Mouse (Mus musculus) liver, adult 2 months (tissue): ENCODE results near the gene Lyz1. TPM values are rescaled to one million over a fixed set of nuclear protein-coding genes. Genes with fewer than 3 reads are reported as not detected.
"Not testable (repeated sequence)": the region's sequence is repeated elsewhere in the genome, so short reads cannot be mapped to it uniquely, and the experiment has no call there.

Experiments used
- DNase-seq: peaks from one replicate; pipeline ENCODE4 v3.0.0-alpha.2; 2011; ENCODE audit warnings: low read depth, low spot score; ENCODE audit errors: extremely low read depth
- H3K27ac ChIP-seq: fragments of 200-500 bp; replicated peaks from 2 replicates; pipeline ENCODE4 v1.5.1; 2012; ENCODE audit warnings: low read depth, mild to moderate bottlenecking, control low read depth, inconsistent platforms, low read length; ENCODE audit not compliant: insufficient read depth
- H3K27me3 ChIP-seq: fragments of 200-500 bp; 2 replicates; pipeline ENCODE4 v1.6.1; 2012; ENCODE audit warnings: mild to moderate bottlenecking, moderate library complexity, low read length, inconsistent platforms; ENCODE audit not compliant: control insufficient read depth, insufficient read depth
- H3K36me3 ChIP-seq: fragments of 200-500 bp; 2 replicates; pipeline ENCODE4 v1.6.1; 2012; ENCODE audit warnings: low read length, inconsistent platforms; ENCODE audit not compliant: control insufficient read depth, insufficient read depth
- H3K4me1 ChIP-seq: fragments of 200-500 bp; 2 replicates; pipeline ENCODE4 v1.6.1; 2011; ENCODE audit warnings: low read length; ENCODE audit not compliant: control insufficient read depth, insufficient read depth
- H3K4me3 ChIP-seq: fragments of 200-500 bp; 2 replicates; pipeline ENCODE4 v1.5.1; 2011; ENCODE audit warnings: low read depth, mild to moderate bottlenecking, control low read depth, low read length, moderate library complexity; ENCODE audit not compliant: insufficient read depth
- H3K79me2 ChIP-seq: fragments of 200-500 bp; 2 replicates; pipeline ENCODE4 v1.6.1; 2012; ENCODE audit warnings: inconsistent platforms, mild to moderate bottlenecking, low read length, moderate library complexity; ENCODE audit not compliant: control insufficient read depth, insufficient read depth
- H3K9ac ChIP-seq: fragments of 200-500 bp; 2 replicates; pipeline ENCODE4 v1.6.1; 2012; ENCODE audit warnings: low read depth, mild to moderate bottlenecking, control low read depth, inconsistent platforms, low read length
- CTCF ChIP-seq: fragments of 200-500 bp; IDR thresholded peaks from 2 replicates; pipeline ENCODE4 v1.5.1; 2011; ENCODE audit warnings: low read depth, low read length, control low read depth
- POLR2A ChIP-seq: fragments of 200-500 bp; IDR thresholded peaks from 2 replicates; pipeline ENCODE4 v1.6.1; 2011; ENCODE audit warnings: low read length, control low read depth; ENCODE audit not compliant: insufficient read depth; ENCODE audit errors: extremely low read depth
- WGBS: fragments of 180-500 bp; shearing (Covaris S2); methylation state at CpG from one replicate; pipeline ENCODE4 v1.1.7; 2018; 5-methylcytosine and 5-hydroxymethylcytosine counted together
- polyA plus RNA-seq: library from polyadenylated mRNA; depleted of rRNA; stranded (reverse); fragments of >200 nt; gene quantifications from 2 replicates; pipeline ENCODE4 v1.2.3, GENCODE M21; 2012
- total RNA-seq: library from RNA; depleted of rRNA; stranded (reverse); fragments of >200 nt; gene quantifications from 2 replicates; pipeline ENCODE4 v1.2.3, GENCODE M21; 2014

Gene Lyz1
- total and polyA plus RNA-seq, 2 experiments, result not detected

DNA sequence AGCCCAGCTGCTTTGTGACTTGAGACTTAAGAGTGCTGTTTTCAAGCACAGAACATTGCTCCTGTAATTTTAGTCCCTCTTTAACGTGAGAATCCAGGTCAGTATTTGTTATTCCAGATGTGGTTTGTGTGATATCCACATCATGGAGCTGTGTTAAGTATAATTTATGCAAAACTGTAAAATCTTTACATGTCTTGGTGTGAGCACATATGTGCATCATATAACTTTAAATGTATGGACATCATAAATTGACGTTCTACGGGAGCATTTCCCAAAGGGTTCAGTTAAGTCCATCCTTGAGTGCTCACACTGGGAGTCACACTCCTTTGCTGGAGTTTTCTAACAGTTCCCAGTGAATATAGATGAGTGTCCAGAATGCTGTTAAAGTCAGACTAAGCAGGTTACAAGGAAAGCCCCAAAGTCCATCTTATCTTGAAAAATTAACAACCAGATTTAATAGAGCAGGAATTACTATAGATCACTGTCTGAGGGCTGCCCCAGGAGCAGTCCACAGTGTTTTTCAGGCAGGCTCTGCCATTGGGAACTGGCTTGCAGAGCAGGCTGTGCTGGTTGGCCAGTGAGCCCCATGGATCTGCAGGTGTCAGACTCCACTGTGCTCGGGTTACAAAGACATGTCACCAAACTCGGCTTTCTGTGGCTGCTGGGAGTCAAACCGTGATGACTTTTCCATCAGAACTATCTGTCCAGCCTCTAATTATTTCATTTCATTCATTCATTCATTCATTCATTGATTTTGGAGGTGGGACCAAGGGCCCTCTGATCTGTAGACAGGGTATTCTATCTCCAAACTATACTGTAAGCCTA is 2.4 kb downstream of the Lyz1 start:
- no peak for TF ChIP-seq CTCF
- TF ChIP-seq POLR2A, result no peak
- H3K4me3 ChIP-seq, result no peak overlapping the region
- H3K36me3 ChIP-seq, result no peaks in the 10 kb centered on the region
- H3K27me3 ChIP-seq, result no peaks in the 10 kb centered on the region
- no peak overlapping the region for H3K27ac ChIP-seq
- no peaks in the 10 kb centered on the region for H3K4me1 ChIP-seq
- H3K79me2 ChIP-seq, result no peaks in the 10 kb centered on the region
- no peak for DNase-seq
- no peak overlapping the region for H3K9ac ChIP-seq
- WGBS, result 58% methylated on average over 6 of the region's 6 CpGs

DNA sequence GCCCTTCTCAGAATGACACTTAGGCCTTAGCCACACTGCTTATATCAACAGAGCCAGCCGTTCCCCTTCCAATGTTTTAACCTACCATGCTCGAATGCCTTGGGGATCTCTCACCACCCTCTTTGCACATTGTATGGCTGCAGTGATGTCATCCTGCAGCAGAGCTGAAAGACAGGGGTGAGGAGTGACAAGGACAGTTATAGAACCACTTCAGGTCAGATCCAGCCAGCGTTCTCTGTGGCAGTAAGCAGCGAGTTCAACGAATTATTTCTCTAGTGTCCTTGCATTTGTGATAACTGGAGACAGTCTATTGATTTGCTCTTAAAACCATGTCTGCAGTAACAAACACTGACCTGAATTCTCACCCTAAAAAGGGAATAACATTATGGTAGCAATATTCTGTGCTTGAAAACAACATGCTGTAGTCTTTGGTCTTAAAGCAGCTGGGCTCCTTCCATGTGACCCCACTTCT is 3.6 kb downstream of the Lyz1 start:
- H3K36me3 ChIP-seq, H3K79me2 ChIP-seq, H3K4me3 ChIP-seq, DNase-seq, H3K27me3 ChIP-seq, H3K27ac ChIP-seq, H3K9ac ChIP-seq, H3K4me1 ChIP-seq: not testable (repeated sequence)
- WGBS, result 70% methylated on average over 5 of the region's 5 CpGs

DNA sequence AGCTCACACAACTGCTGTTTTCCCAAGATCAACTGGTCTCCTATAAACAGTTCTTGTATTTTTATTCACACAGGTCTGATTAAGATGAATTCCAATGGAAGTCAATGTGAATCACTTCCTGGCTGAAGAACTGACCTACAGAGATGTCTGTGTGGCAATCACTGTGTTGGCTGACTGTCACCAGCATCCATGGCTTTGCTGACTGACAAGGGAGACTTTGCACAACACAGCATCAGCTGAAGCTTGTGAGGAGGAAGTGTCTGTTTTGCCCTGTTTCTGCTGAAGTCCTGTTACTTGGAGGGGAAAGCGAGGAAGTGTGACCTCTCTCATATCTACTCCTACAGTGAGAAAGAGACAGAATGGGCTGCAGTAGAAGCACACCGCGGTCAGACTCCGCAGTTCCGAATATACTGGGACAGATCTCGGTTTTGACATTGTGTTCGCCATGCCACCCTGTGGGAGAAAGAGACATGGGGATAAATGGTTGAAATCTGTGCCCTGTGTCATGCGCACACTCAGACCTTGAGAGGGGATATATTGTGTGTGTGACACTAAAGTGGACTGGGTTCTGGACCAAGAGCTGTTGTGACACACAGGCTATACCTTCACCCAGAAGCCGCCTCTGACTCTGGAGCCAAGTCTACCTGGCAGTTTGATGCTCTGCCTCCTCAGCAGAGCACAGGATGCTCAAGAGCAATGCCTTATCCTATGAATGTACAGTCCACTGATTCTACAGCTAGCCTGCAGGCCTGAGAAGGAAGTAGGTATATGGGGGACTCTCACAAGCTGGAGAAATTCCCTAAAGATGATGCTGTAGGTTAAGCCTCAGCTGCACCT is 4.3 kb downstream of the Lyz1 start:
- WGBS, result 84% methylated on average over 9 of the region's 9 CpGs
- TF ChIP-seq POLR2A (no peak), CTCF (no peak)
- Histone ChIP-seq H3K4me3 (no peak overlapping the region), H3K36me3 (no peaks in the 10 kb centered on the region), H3K4me1 (no peaks in the 10 kb centered on the region), H3K27me3 (no peaks in the 10 kb centered on the region), H3K79me2 (no peaks in the 10 kb centered on the region), H3K27ac (0 out of 2 replicates have a peak overlapping the region, but pooled peaks have one; percentile 8), H3K9ac (no peak overlapping the region)
- DNase-seq, result peak; percentile 33

DNA sequence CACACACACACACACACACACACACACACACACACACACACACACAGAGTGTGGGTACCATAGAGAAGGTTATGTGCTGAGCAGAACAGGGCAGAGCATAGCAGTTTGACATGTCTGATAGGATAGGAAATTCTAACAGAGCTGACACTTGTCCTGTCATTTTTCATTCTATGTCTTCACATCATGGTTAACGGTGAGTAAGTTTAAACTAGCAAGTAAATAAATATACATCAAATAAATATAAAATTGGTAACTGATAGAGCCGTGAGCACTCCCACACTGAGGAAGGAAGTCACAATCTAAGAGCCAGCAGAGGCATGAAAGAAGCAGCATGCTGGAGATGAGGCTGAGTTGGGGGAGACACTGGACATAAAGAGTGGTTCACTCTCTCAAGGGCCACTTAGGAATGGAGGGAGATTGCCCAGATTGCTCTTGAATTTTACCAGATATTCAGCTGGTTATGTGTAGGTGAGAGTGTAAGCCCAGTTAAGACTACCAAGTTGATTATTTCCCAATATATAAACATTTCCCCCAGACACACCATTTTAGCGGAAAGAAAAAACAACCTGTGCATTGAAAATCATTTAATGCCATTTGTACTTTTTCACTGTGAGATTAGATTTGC is 5.3 kb downstream of the Lyz1 start:
- H3K27ac ChIP-seq, result no peak overlapping the region
- no peaks in the 10 kb centered on the region for H3K79me2 ChIP-seq
- no peaks in the 10 kb centered on the region for H3K27me3 ChIP-seq
- no peak overlapping the region for H3K9ac ChIP-seq
- DNase-seq, result no peak
- H3K4me3 ChIP-seq, result no peak overlapping the region
- H3K36me3 ChIP-seq, result no peaks in the 10 kb centered on the region
- 75% methylated on average over 3 of the region's 3 CpGs for WGBS
- TF ChIP-seq POLR2A (no peak), CTCF (no peak)
- no peaks in the 10 kb centered on the region for H3K4me1 ChIP-seq

DNA sequence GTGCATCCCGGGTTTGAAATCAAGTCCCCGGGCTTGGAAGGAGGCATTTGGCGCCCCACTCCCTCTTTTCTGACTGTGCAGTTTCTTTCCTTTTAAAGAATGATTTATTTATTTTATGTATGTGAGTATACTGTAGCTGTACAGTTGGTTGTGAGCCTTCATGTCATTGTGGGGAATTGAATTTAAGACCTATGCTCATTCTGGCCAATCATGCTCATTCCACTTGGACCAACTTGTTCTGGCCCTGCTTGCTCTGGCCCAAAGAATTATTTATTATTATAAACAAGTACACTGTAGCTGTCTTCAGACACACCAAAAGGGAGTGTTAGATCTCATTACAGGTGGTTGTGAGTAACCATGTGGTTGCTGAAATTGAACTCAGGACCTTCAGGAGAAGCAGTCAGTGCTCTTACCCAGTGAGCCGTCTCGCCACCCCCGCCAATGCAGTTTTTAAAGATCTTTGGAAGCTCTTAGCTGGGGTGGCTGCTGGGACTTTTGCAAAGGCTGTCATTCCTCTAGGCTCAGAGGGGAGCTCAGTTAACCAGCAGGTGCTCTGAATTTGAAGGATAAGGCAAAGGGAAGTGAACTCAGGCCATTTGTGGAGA is 6.2 kb downstream of the Lyz1 start:
- H3K79me2 ChIP-seq, result no peaks in the 10 kb centered on the region
- no peak overlapping the region for H3K9ac ChIP-seq
- no peak overlapping the region for H3K4me3 ChIP-seq
- no peak for DNase-seq
- no peaks in the 10 kb centered on the region for H3K36me3 ChIP-seq
- TF ChIP-seq CTCF (no peak), POLR2A (no peak)
- no peak overlapping the region for H3K27ac ChIP-seq
- WGBS, result 90% methylated on average over 6 of the region's 6 CpGs
- no peaks in the 10 kb centered on the region for H3K27me3 ChIP-seq
- no peaks in the 10 kb centered on the region for H3K4me1 ChIP-seq

DNA sequence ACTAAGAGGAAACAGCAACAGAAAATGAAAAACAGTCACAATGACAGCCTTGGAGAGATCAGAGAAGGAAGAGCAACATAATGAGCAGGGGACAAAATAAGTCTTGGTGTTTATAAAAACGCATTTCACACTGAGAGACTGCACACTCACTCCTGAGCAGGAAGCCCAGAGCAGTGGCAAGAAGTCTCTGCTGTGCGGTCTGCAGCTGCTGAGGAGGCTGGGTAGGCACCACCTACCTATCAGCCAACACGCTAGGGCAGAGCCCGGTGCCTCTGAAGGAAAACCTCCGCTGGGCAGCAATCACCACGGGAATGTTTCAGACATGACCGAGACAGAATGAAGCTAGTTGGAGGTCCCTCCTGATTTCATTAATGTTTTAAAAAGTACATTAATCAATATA is 7.1 kb downstream of the Lyz1 start:
- WGBS, result 85% methylated on average over 4 of the region's 7 CpGs
- not testable (repeated sequence) for H3K27ac ChIP-seq

More for the DNA sequence above, 7.1 kb downstream of the Lyz1 start:
- not testable (repeated sequence) for H3K4me1 ChIP-seq, H3K36me3 ChIP-seq, H3K27me3 ChIP-seq, DNase-seq, H3K4me3 ChIP-seq, H3K79me2 ChIP-seq, H3K9ac ChIP-seq
